Mouse (Mus musculus): ENCODE results near the gene Cadm1.

GRCm38 (mm10) chr9:47605628-47606027 is 75.7 kb downstream of the Cadm1 start:
- TF ChIP-seq POLR2A (IDR thresholded peaks at IDR 0.05; ENCODE audit: borderline replicate concordance, control insufficient read depth, low read depth, low read length) (no peak), CTCF (IDR thresholded peaks at IDR 0.05; ENCODE audit: control insufficient read depth, insufficient read depth, low read length) (no peak)
